Mouse (Mus musculus) liver, adult 2 months (tissue): ENCODE measurements at regions not wholly inside any gene's neighbourhood (a gene's known extent, or its start where the extent isn't known, plus 50 kb on each side); places are given as distances from the start of the nearest gene placed in this dataset.

Source experiments
- CTCF ChIP-seq: fragments of 200-500 bp; IDR thresholded peaks from 2 replicates; pipeline ENCODE4 v1.5.1; 2011; ENCODE audit warnings: low read depth, low read length, control low read depth
- POLR2A ChIP-seq: fragments of 200-500 bp; IDR thresholded peaks from 2 replicates; pipeline ENCODE4 v1.6.1; 2011; ENCODE audit warnings: low read length, control low read depth; ENCODE audit not compliant: insufficient read depth; ENCODE audit errors: extremely low read depth

DNA sequence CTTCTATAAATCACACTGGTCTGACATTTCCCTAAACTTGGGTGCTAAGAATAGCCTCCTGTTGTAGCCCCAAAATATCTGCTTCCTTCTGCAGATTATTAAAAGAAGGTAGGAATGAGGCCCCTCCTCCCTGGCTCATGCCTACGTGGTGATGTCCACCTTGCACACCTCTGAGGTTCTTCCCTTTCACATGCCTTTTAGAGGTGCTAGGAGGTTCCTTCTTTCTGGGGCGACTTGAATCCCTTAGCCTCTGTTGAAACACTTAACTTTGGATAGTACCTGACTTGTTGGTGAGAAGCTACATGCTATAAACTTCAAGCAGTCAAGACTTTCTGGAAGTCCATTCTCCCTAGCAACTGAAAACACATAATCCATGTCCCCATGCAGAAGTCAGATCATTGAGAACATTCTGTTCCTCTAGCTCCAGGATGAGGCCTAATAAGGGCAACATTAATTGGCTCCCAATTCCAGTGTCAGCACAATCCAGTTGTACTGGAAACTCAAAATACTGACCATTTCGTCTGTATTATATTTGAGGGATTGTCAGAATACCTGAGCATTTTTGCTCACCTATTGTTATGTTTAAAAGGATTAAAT, 313.5 kb downstream of the Epha4 start:
- TF ChIP-seq POLR2A (no peak), CTCF (no peak)
